Mouse (Mus musculus): ENCODE data around the gene Phf3.
"Not testable (repeated sequence)": the region's sequence is repeated elsewhere in the genome, so short reads cannot be mapped to it uniquely, and the experiment has no call there.

Gene Phf3

GRCm38 (mm10) chr1:30815609-30816008, 58.1 kb downstream of the Phf3 start:
- DNase-seq: no peak

- no peak for DNase-seq
These were observed 58.7 kb downstream of the Phf3 start for GRCm38 (mm10) chr1:30814987-30815386.

GRCm38 (mm10) chr1:30808101-30808699, 65.5 kb downstream of the Phf3 start:
- no peak for DNase-seq

GRCm38 (mm10) chr1:30805688-30806285, 67.9 kb downstream of the Phf3 start:
- no peak for DNase-seq

GRCm38 (mm10) chr1:30804919-30805318, 68.8 kb downstream of the Phf3 start:
- no peak for DNase-seq

- DNase-seq: peak; percentile 46
These were observed 71.8 kb downstream of the Phf3 start for GRCm38 (mm10) chr1:30801911-30802310.

GRCm38 (mm10) chr1:30799277-30799834, 74.4 kb downstream of the Phf3 start:
- no peak for DNase-seq

- DNase-seq: no peak
These were observed 79.1 kb downstream of the Phf3 start for GRCm38 (mm10) chr1:30794606-30795005.

GRCm38 (mm10) chr1:30793357-30793883, 80.3 kb downstream of the Phf3 start:
- DNase-seq: no peak

- DNase-seq: no peak
These were observed 80.8 kb downstream of the Phf3 start for GRCm38 (mm10) chr1:30792935-30793334.

GRCm38 (mm10) chr1:30790220-30790619, 83.5 kb downstream of the Phf3 start:
- no peak for DNase-seq

GRCm38 (mm10) chr1:30789689-30790088, 84.0 kb downstream of the Phf3 start:
- no peak for DNase-seq

GRCm38 (mm10) chr1:30789001-30789400, 84.7 kb downstream of the Phf3 start:
- DNase-seq: no peak

- DNase-seq: no peak
These were observed 87.1 kb downstream of the Phf3 start for GRCm38 (mm10) chr1:30786583-30786982.

GRCm38 (mm10) chr1:30783741-30784140, 90.0 kb downstream of the Phf3 start:
- DNase-seq: no peak

- peak; percentile 67 for DNase-seq
These were observed 93.4 kb downstream of the Phf3 start for GRCm38 (mm10) chr1:30780293-30780692.

- no peak for DNase-seq
These were observed 94.2 kb downstream of the Phf3 start for GRCm38 (mm10) chr1:30779562-30779961.

GRCm38 (mm10) chr1:30778374-30779005, 95.2 kb downstream of the Phf3 start:
- DNase-seq: peak; percentile 55

GRCm38 (mm10) chr1:30776196-30776595, 97.5 kb downstream of the Phf3 start:
- no peak for DNase-seq

- DNase-seq: no peak
These were observed 100.1 kb downstream of the Phf3 start for GRCm38 (mm10) chr1:30773662-30774061.

GRCm38 (mm10) chr1:30772851-30773250, 100.9 kb downstream of the Phf3 start:
- no peak for DNase-seq

- DNase-seq: peak; percentile 51
These were observed 101.9 kb downstream of the Phf3 start for GRCm38 (mm10) chr1:30771772-30772171.

GRCm38 (mm10) chr1:30770599-30770998, 103.1 kb downstream of the Phf3 start:
- not testable (repeated sequence) for DNase-seq

- DNase-seq: no peak
These were observed 116.9 kb downstream of the Phf3 start for GRCm38 (mm10) chr1:30756794-30757193.

All from kidney, postnatal 10 days (tissue).